Mouse (Mus musculus): ENCODE measurements around the gene Iqcg. TPM values are rescaled to one million over a fixed set of nuclear protein-coding genes. Genes with fewer than 3 reads are reported as not detected.

The Iqcg gene
- polyA plus RNA-seq, 1 experiment from 2014 or later = 2.6 TPM

GRCm38 (mm10) chr16:33074967-33075366 lies 18.9 kb upstream of the Iqcg start:
- Histone ChIP-seq H3K9me3 (ENCODE audit: low read depth, low read length) (no peaks in the 10 kb centered on the region), H3K4me2 (no peak overlapping the region), H3K9ac (no peak overlapping the region), H3K27ac (ENCODE audit: low read depth) (no peak overlapping the region), H3K4me1 (ENCODE audit: insufficient read depth) (no peaks in the 10 kb centered on the region), H3K27me3 (ENCODE audit: insufficient read depth, low read length) (no peaks in the 10 kb centered on the region), H3K4me3 (ENCODE audit: low read depth, low read length) (no peak overlapping the region), H3K36me3 (ENCODE audit: insufficient read depth) (peaks cover 5% of the 10 kb centered on the region; the same call in 1 of the 2 replicates)
- TF ChIP-seq CTCF (IDR thresholded peaks at IDR 0.05; ENCODE audit: low read depth) = no peak
- 70% methylated on average over 5 of the region's 5 CpGs for WGBS
- DNase-seq (no peak), ATAC-seq (ENCODE audit: insufficient read depth) (no peak)

- Histone ChIP-seq H3K4me2 (no peak overlapping the region), H3K36me3 (ENCODE audit: insufficient read depth) (peaks cover 11% of the 10 kb centered on the region; the same call in 1 of the 2 replicates), H3K9ac (no peak overlapping the region), H3K27ac (ENCODE audit: low read depth) (no peak overlapping the region), H3K4me1 (ENCODE audit: insufficient read depth) (no peaks in the 10 kb centered on the region), H3K27me3 (ENCODE audit: insufficient read depth, low read length) (no peaks in the 10 kb centered on the region), H3K4me3 (ENCODE audit: low read depth, low read length) (no peak overlapping the region), H3K9me3 (ENCODE audit: low read depth, low read length) (no peaks in the 10 kb centered on the region)
- DNase-seq (no peak), ATAC-seq (ENCODE audit: insufficient read depth) (no peak)
- WGBS = 81% methylated on average over 6 of the region's 6 CpGs
- TF ChIP-seq CTCF (IDR thresholded peaks at IDR 0.05; ENCODE audit: low read depth) = no peak
Measured at GRCm38 (mm10) chr16:33072871-33073557, 17.0 kb upstream of the Iqcg start.

GRCm38 (mm10) chr16:33070928-33071327 lies 14.9 kb upstream of the Iqcg start:
- ATAC-seq (ENCODE audit: insufficient read depth) = no peak
- no peak overlapping the region for H3K27ac ChIP-seq (ENCODE audit: low read depth)
- H3K4me2 ChIP-seq = no peak overlapping the region
- DNase-seq = no peak
- H3K27me3 ChIP-seq (ENCODE audit: insufficient read depth, low read length) = no peaks in the 10 kb centered on the region
- H3K9me3 ChIP-seq (ENCODE audit: low read depth, low read length) = no peaks in the 10 kb centered on the region
- H3K36me3 ChIP-seq (ENCODE audit: insufficient read depth) = peaks cover 15% of the 10 kb centered on the region; the same call in 1 of the 2 replicates
- H3K4me3 ChIP-seq (ENCODE audit: low read depth, low read length) = no peak overlapping the region
- TF ChIP-seq CTCF (IDR thresholded peaks at IDR 0.05; ENCODE audit: low read depth) = no peak
- H3K9ac ChIP-seq = no peak overlapping the region
- H3K4me1 ChIP-seq (ENCODE audit: insufficient read depth) = no peaks in the 10 kb centered on the region

- H3K4me3 ChIP-seq (ENCODE audit: low read depth, low read length) = no peak overlapping the region
- DNase-seq = no peak
- no peak overlapping the region for H3K27ac ChIP-seq (ENCODE audit: low read depth)
- no peak overlapping the region for H3K9ac ChIP-seq
- no peak for ATAC-seq (ENCODE audit: insufficient read depth)
- no peaks in the 10 kb centered on the region for H3K9me3 ChIP-seq (ENCODE audit: low read depth, low read length)
- H3K27me3 ChIP-seq (ENCODE audit: insufficient read depth, low read length) = no peaks in the 10 kb centered on the region
- 76% methylated on average over 9 of the region's 9 CpGs for WGBS
- TF ChIP-seq CTCF (IDR thresholded peaks at IDR 0.05; ENCODE audit: low read depth) = peak; percentile 33
- peaks cover 8% of the 10 kb centered on the region for H3K4me1 ChIP-seq (ENCODE audit: insufficient read depth)
- H3K36me3 ChIP-seq (ENCODE audit: insufficient read depth) = peaks cover 22% of the 10 kb centered on the region
- no peak overlapping the region for H3K4me2 ChIP-seq
Measured at GRCm38 (mm10) chr16:33064636-33065035, 8.6 kb upstream of the Iqcg start.

GRCm38 (mm10) chr16:33063267-33063666 lies 7.2 kb upstream of the Iqcg start:
- Histone ChIP-seq H3K4me2 (peak overlapping the region; percentile 87), H3K9ac (peak overlapping the region; percentile 66), H3K36me3 (ENCODE audit: insufficient read depth) (peaks cover 33% of the 10 kb centered on the region), H3K27me3 (ENCODE audit: insufficient read depth, low read length) (no peaks in the 10 kb centered on the region), H3K27ac (ENCODE audit: low read depth) (no peak overlapping the region), H3K4me1 (ENCODE audit: insufficient read depth) (peaks cover 8% of the 10 kb centered on the region), H3K9me3 (ENCODE audit: low read depth, low read length) (no peaks in the 10 kb centered on the region), H3K4me3 (ENCODE audit: low read depth, low read length) (peak overlapping the region; percentile 76)
- TF ChIP-seq CTCF (IDR thresholded peaks at IDR 0.05; ENCODE audit: low read depth) = no peak
- DNase-seq (peak; percentile 68), ATAC-seq (ENCODE audit: insufficient read depth) (no peak)
- 8% methylated on average over 7 of the region's 7 CpGs for WGBS

- H3K27ac ChIP-seq (ENCODE audit: low read depth) = peak overlapping the region; percentile 70
- TF ChIP-seq CTCF (IDR thresholded peaks at IDR 0.05; ENCODE audit: low read depth) = no peak
- no peaks in the 10 kb centered on the region for H3K27me3 ChIP-seq (ENCODE audit: insufficient read depth, low read length)
- peak overlapping the region; percentile 76 for H3K4me3 ChIP-seq (ENCODE audit: low read depth, low read length)
- peaks cover 8% of the 10 kb centered on the region for H3K4me1 ChIP-seq (ENCODE audit: insufficient read depth)
- peak overlapping the region; percentile 66 for H3K9ac ChIP-seq
- DNase-seq (peak; percentile 53), ATAC-seq (ENCODE audit: insufficient read depth) (peak; percentile 70; the same call in 1 of the 2 replicates)
- no peaks in the 10 kb centered on the region for H3K9me3 ChIP-seq (ENCODE audit: low read depth, low read length)
- under 1% methylated on average over 35 of the region's 35 CpGs for WGBS
- peak overlapping the region; percentile 87 for H3K4me2 ChIP-seq
- H3K36me3 ChIP-seq (ENCODE audit: insufficient read depth) = peaks cover 39% of the 10 kb centered on the region
Measured at GRCm38 (mm10) chr16:33062682-33063131, 6.7 kb upstream of the Iqcg start.

- H3K4me2 ChIP-seq = peak within 1 kb of the TSS; percentile 87
- ATAC-seq (ENCODE audit: insufficient read depth) (peak; percentile 98), DNase-seq (peak; percentile 97)
- no peaks in the 10 kb centered on the region for H3K27me3 ChIP-seq (ENCODE audit: insufficient read depth, low read length)
- peaks cover 35% of the 10 kb centered on the region for H3K36me3 ChIP-seq (ENCODE audit: insufficient read depth)
- H3K9ac ChIP-seq = peak within 1 kb of the TSS; percentile 66
- H3K27ac ChIP-seq (ENCODE audit: low read depth) = peak within 1 kb of the TSS; percentile 70
- no peaks in the 10 kb centered on the region for H3K9me3 ChIP-seq (ENCODE audit: low read depth, low read length)
- peak within 1 kb of the TSS; percentile 76 for H3K4me3 ChIP-seq (ENCODE audit: low read depth, low read length)
- peaks cover 8% of the 10 kb centered on the region for H3K4me1 ChIP-seq (ENCODE audit: insufficient read depth)
- TF ChIP-seq CTCF (IDR thresholded peaks at IDR 0.05; ENCODE audit: low read depth) = no peak
- under 1% methylated on average over 63 of the region's 64 CpGs for WGBS
Measured at GRCm38 (mm10) chr16:33062024-33062681, 6.1 kb upstream of the Iqcg start, which contains the start of gene Lmln. TSS of gene Lmln (plus strand) at chr16:33062521.
